Mouse (Mus musculus): ENCODE results near the gene C7.

The C7 gene

GRCm38 (mm10) chr15:5003503-5004196 is 59.9 kb downstream of the C7 start:
- ATAC-seq (ENCODE audit: insufficient number of reproducible peaks, low FRiP score, low TSS enrichment), result no peak

DNA sequence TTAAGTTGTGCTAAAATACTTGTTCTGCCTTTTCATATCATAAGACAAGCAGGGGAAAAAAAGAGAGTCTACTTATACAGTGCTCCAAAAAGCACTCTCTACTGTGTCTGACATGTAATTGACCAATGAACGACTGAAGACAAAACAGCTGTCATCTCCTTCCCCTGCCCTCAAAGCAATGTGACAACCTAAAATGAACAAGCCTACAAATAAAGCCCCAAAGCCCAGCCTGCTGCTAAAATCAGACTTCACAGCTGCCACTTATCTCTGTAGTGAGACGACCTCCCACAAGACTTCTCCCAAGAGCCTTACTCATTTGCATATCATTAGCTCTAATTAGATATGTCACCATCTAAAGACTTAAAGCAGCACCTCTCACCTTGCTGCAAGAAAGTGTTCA is 60.6 kb downstream of the C7 start:
- ATAC-seq (ENCODE audit: insufficient number of reproducible peaks, low FRiP score, low TSS enrichment), result no peak

- no peak for ATAC-seq (ENCODE audit: insufficient number of reproducible peaks, low FRiP score, low TSS enrichment)
Observed at GRCm38 (mm10) chr15:4973355-4973754, 90.2 kb downstream of the C7 start.

Data from cerebellum, adult (tissue).